Mouse (Mus musculus): ENCODE measurements around the gene Zbtb20.
A peak's percentile ranks its signal among the peaks of the same experiment; 100 is the strongest.

GRCm38 (mm10) chr16:43335151-43335823 lies 459.6 kb downstream of the Zbtb20 start:
- no peak for TF ChIP-seq CTCF (IDR thresholded peaks at IDR 0.05; ENCODE audit: low read depth)
- TF ChIP-seq EP300 (IDR thresholded peaks at IDR 0.05; ENCODE audit: low read depth) = peak; percentile 42

Data from heart, postnatal 0 days (tissue).